Mouse (Mus musculus): ENCODE data around the gene Cltc. TPM values are rescaled to one million over a fixed set of nuclear protein-coding genes. Genes with fewer than 3 reads are reported as not detected.
A peak's percentile ranks its signal among the peaks of the same experiment; 100 is the strongest.
"Not testable (repeated sequence)": the region's sequence is repeated elsewhere in the genome, so short reads cannot be mapped to it uniquely, and the experiment has no call there.

Cltc gene
- polyA plus RNA-seq, 1 experiment from 2014 or later, result 118 TPM

- no peak; the same call in 1 of the 2 replicates for ATAC-seq (ENCODE audit: insufficient number of reproducible peaks, low FRiP score, low TSS enrichment, low read depth)
- Histone ChIP-seq H3K27ac (peak overlapping the region; percentile 98), H3K4me3 (peak overlapping the region; percentile 87), H3K4me1 (peaks cover 13% of the 10 kb centered on the region), H3K9me3 (no peaks in the 10 kb centered on the region), H3K36me3 (0 out of 2 replicates have a peak, but pooled peaks cover 3% of the 10 kb centered on the region), H3K9ac (peak overlapping the region; percentile 88), H3K27me3 (no peaks in the 10 kb centered on the region), H3K4me2 (peak overlapping the region; percentile 81)
- WGBS, result 1% methylated on average over 18 of the region's 18 CpGs
Measured at GRCm38 (mm10) chr11:86757142-86757479, 254 bp downstream of the Cltc start.

GRCm38 (mm10) chr11:86756156-86757141, 916 bp downstream of the Cltc start:
- Histone ChIP-seq H3K27ac (peak overlapping the region; percentile 98), H3K4me3 (peak overlapping the region; percentile 87), H3K4me1 (peaks cover 13% of the 10 kb centered on the region), H3K4me2 (peak overlapping the region; percentile 81), H3K9me3 (no peaks in the 10 kb centered on the region), H3K9ac (peak overlapping the region; percentile 88), H3K27me3 (no peaks in the 10 kb centered on the region), H3K36me3 (0 out of 2 replicates have a peak, but pooled peaks cover 3% of the 10 kb centered on the region)
- WGBS, result 2% methylated on average over 31 of the region's 31 CpGs
- ATAC-seq (ENCODE audit: insufficient number of reproducible peaks, low FRiP score, low TSS enrichment, low read depth), result peak; percentile 4

GRCm38 (mm10) chr11:86752404-86752803, 5.0 kb downstream of the Cltc start:
- Histone ChIP-seq H3K36me3 (0 out of 2 replicates have a peak, but pooled peaks cover 3% of the 10 kb centered on the region), H3K4me1 (peaks cover 13% of the 10 kb centered on the region), H3K4me3 (no peak overlapping the region), H3K4me2 (no peak overlapping the region), H3K27me3 (no peaks in the 10 kb centered on the region), H3K9me3 (no peaks in the 10 kb centered on the region), H3K27ac (no peak overlapping the region), H3K9ac (no peak overlapping the region)
- no peak for ATAC-seq (ENCODE audit: insufficient number of reproducible peaks, low FRiP score, low TSS enrichment, low read depth)

- Histone ChIP-seq H3K27ac (no peak overlapping the region), H3K4me2 (no peak overlapping the region), H3K9me3 (no peaks in the 10 kb centered on the region), H3K9ac (no peak overlapping the region), H3K36me3 (0 out of 2 replicates have a peak, but pooled peaks cover 3% of the 10 kb centered on the region), H3K4me1 (peaks cover 11% of the 10 kb centered on the region), H3K4me3 (no peak overlapping the region), H3K27me3 (no peaks in the 10 kb centered on the region)
- ATAC-seq (ENCODE audit: insufficient number of reproducible peaks, low FRiP score, low TSS enrichment, low read depth), result no peak
- WGBS, result 92% methylated on average over 1 of the region's 1 CpGs
Measured at GRCm38 (mm10) chr11:86751010-86751409, 6.4 kb downstream of the Cltc start.

GRCm38 (mm10) chr11:86749776-86750423, 7.5 kb downstream of the Cltc start:
- H3K4me2 ChIP-seq, result no peak overlapping the region
- H3K9ac ChIP-seq, result no peak overlapping the region
- 0 out of 2 replicates have a peak, but pooled peaks cover 3% of the 10 kb centered on the region for H3K36me3 ChIP-seq
- H3K4me1 ChIP-seq, result peaks cover 13% of the 10 kb centered on the region; the same call in 1 of the 2 replicates
- no peaks in the 10 kb centered on the region for H3K27me3 ChIP-seq
- no peak overlapping the region for H3K4me3 ChIP-seq
- WGBS, result 87% methylated on average over 3 of the region's 3 CpGs
- ATAC-seq (ENCODE audit: insufficient number of reproducible peaks, low FRiP score, low TSS enrichment, low read depth), result no peak
- no peak overlapping the region for H3K27ac ChIP-seq
- no peaks in the 10 kb centered on the region for H3K9me3 ChIP-seq

GRCm38 (mm10) chr11:86745634-86746404, 11.5 kb downstream of the Cltc start:
- Histone ChIP-seq H3K9me3 (no peaks in the 10 kb centered on the region), H3K36me3 (no peaks in the 10 kb centered on the region), H3K4me2 (no peak overlapping the region), H3K4me3 (no peak overlapping the region), H3K27me3 (no peaks in the 10 kb centered on the region), H3K27ac (no peak overlapping the region), H3K9ac (no peak overlapping the region), H3K4me1 (peaks cover 12% of the 10 kb centered on the region; the same call in 1 of the 2 replicates)
- 62% methylated on average over 3 of the region's 3 CpGs for WGBS
- ATAC-seq (ENCODE audit: insufficient number of reproducible peaks, low FRiP score, low TSS enrichment, low read depth), result no peak

GRCm38 (mm10) chr11:86742605-86743004, 14.8 kb downstream of the Cltc start:
- Histone ChIP-seq H3K4me2 (no peak overlapping the region), H3K9ac (no peak overlapping the region), H3K36me3 (no peaks in the 10 kb centered on the region), H3K27ac (no peak overlapping the region), H3K9me3 (no peaks in the 10 kb centered on the region), H3K27me3 (no peaks in the 10 kb centered on the region), H3K4me1 (peaks cover 12% of the 10 kb centered on the region; the same call in 1 of the 2 replicates), H3K4me3 (no peak overlapping the region)
- ATAC-seq (ENCODE audit: insufficient number of reproducible peaks, low FRiP score, low TSS enrichment, low read depth), result no peak
- WGBS, result 66% methylated on average over 2 of the region's 2 CpGs

- ATAC-seq (ENCODE audit: insufficient number of reproducible peaks, low FRiP score, low TSS enrichment, low read depth), result no peak
- Histone ChIP-seq H3K9ac (no peak overlapping the region), H3K9me3 (no peaks in the 10 kb centered on the region), H3K4me2 (no peak overlapping the region), H3K27ac (no peak overlapping the region), H3K36me3 (no peaks in the 10 kb centered on the region), H3K27me3 (no peaks in the 10 kb centered on the region), H3K4me3 (no peak overlapping the region), H3K4me1 (peaks cover 11% of the 10 kb centered on the region; the same call in 1 of the 2 replicates)
- WGBS, result 92% methylated on average over 5 of the region's 5 CpGs
Measured at GRCm38 (mm10) chr11:86741505-86741904, 15.9 kb downstream of the Cltc start.

- H3K27ac ChIP-seq, result no peak overlapping the region
- ATAC-seq (ENCODE audit: insufficient number of reproducible peaks, low FRiP score, low TSS enrichment, low read depth), result no peak
- peaks cover 7% of the 10 kb centered on the region for H3K36me3 ChIP-seq
- H3K27me3 ChIP-seq, result no peaks in the 10 kb centered on the region
- 81% methylated on average over 2 of the region's 2 CpGs for WGBS
- no peaks in the 10 kb centered on the region for H3K9me3 ChIP-seq
- H3K4me2 ChIP-seq, result no peak overlapping the region
- no peaks in the 10 kb centered on the region for H3K4me1 ChIP-seq
- no peak overlapping the region for H3K9ac ChIP-seq
- no peak overlapping the region for H3K4me3 ChIP-seq
Measured at GRCm38 (mm10) chr11:86739470-86739869, 17.9 kb downstream of the Cltc start.

GRCm38 (mm10) chr11:86738956-86739355, 18.4 kb downstream of the Cltc start:
- no peak overlapping the region for H3K9ac ChIP-seq
- H3K27ac ChIP-seq, result no peak overlapping the region
- no peak for ATAC-seq (ENCODE audit: insufficient number of reproducible peaks, low FRiP score, low TSS enrichment, low read depth)
- peaks cover 7% of the 10 kb centered on the region for H3K36me3 ChIP-seq
- WGBS, result 57% methylated on average over 1 of the region's 1 CpGs
- H3K4me2 ChIP-seq, result no peak overlapping the region
- no peaks in the 10 kb centered on the region for H3K4me1 ChIP-seq
- no peak overlapping the region for H3K4me3 ChIP-seq
- H3K27me3 ChIP-seq, result no peaks in the 10 kb centered on the region
- no peaks in the 10 kb centered on the region for H3K9me3 ChIP-seq

GRCm38 (mm10) chr11:86738308-86738707, 19.1 kb downstream of the Cltc start:
- H3K4me1 ChIP-seq; H3K9me3 ChIP-seq; H3K27me3 ChIP-seq; H3K27ac ChIP-seq; H3K36me3 ChIP-seq; H3K4me3 ChIP-seq; H3K4me2 ChIP-seq; H3K9ac ChIP-seq; ATAC-seq (ENCODE audit: insufficient number of reproducible peaks, low FRiP score, low TSS enrichment, low read depth): not testable (repeated sequence)
- 90% methylated on average over 1 of the region's 1 CpGs for WGBS

All from limb, embryonic 15.5 days (tissue).